Mouse (Mus musculus) ES-Bruce4 (cell line): ENCODE measurements at regions not wholly inside any gene's neighbourhood (a gene's known extent, or its start where the extent isn't known, plus 50 kb on each side); places are given as distances from the start of the nearest gene placed in this dataset.

Source experiments
- CTCF ChIP-seq: IDR thresholded peaks from one replicate; pipeline ENCODE4 v1.8.1; 2011; ENCODE audit warnings: low read depth, low read length
- EP300 ChIP-seq: IDR thresholded peaks from 2 replicates; pipeline ENCODE4 v1.6.1; 2011; ENCODE audit warnings: low read depth, low read length; ENCODE audit not compliant: insufficient read depth
- POLR2A ChIP-seq: IDR thresholded peaks from one replicate; pipeline ENCODE4 v1.8.1; 2011; ENCODE audit warnings: low read length; ENCODE audit not compliant: insufficient read depth

DNA sequence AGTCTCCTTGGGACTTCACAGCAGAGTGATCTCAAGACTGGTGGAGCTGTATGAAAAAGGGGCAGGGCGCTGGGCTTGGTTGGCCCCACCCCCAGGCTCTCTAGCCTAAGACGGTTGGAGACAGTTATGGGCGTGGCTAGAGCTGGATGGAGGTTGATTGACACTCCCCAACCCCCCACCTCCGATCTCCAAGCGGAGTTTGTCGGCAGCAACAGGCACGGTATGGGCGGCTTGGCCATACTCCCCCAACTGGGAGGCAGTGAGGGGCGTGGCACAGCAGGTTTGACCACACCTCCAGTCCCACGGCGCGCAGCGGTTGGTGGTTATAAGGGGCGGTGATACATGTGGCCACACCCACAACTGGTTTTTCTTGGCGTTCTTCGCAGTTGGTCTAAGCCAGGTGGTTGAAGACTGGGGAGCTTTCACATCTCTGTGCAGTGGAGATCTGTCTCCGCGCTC is 120.8 kb upstream of the Lemd2 start:
- TF ChIP-seq CTCF = no peak
- TF ChIP-seq POLR2A = peak; percentile 3
- no peak for TF ChIP-seq EP300
